Mouse (Mus musculus): ENCODE results near the gene Hist2h2ac.
A peak's percentile ranks its signal among the peaks of the same experiment; 100 is the strongest.

GRCm38 (mm10) chr3:96262979-96263550 is 42.4 kb upstream of the Hist2h2ac start, which contains the start of gene Hist2h4:
- TF ChIP-seq CTCF (IDR thresholded peaks at IDR 0.05; ENCODE audit: low read depth, low read length) (no peak), POLR2A (IDR thresholded peaks at IDR 0.05; ENCODE audit: insufficient read depth, low read length) (peak; percentile 100)

Data from ES-Bruce4 (cell line).